16 mouse cellular contexts compared by ENCODE assay signal in genomic region chr7:136327281-136327680, GRCm38 (mm10).
A peak's percentile ranks its signal among the peaks of the same experiment; 100 is the strongest.
DNase-seq lines count a peak whose midpoint lies in the region; ATAC-seq lines count a peak whose summit lies in the region.
"Had no signal": no experiment of that assay in that cellular context is flagged by ENCODE, and none has a peak within 500 bp of the region (broad histone marks: within the 10 kb centered on the region; RNA-seq: fewer than 3 reads in every experiment).

No protein-coding gene starts in this region.

- H3K36me3 ChIP-seq in heart, embryonic 12.5 days: no peaks in the 10 kb centered on the region
- H3K36me3 ChIP-seq in forebrain, embryonic 12.5 days (replicated peaks): no peaks in the 10 kb centered on the region
- H3K36me3 ChIP-seq: embryonic facial prominence, embryonic 12.5 days; liver, embryonic 12.5 days had no signal

- no peak for ATAC-seq in heart, embryonic 12.5 days (ENCODE audit: insufficient number of reproducible peaks, low FRiP score)
- ATAC-seq in forebrain, embryonic 12.5 days (ENCODE audit: low FRiP score): no peak
- ATAC-seq: forebrain, embryonic 13.5 days; hindbrain, postnatal 0 days; liver, embryonic 12.5 days had no signal

- H3K27ac ChIP-seq in heart, embryonic 12.5 days (ENCODE audit: poor library complexity, severe bottlenecking): no peak overlapping the region
- no peak overlapping the region for H3K27ac ChIP-seq in forebrain, embryonic 12.5 days
- H3K27ac ChIP-seq: embryonic facial prominence, embryonic 12.5 days; forebrain, embryonic 13.5 days; hindbrain, postnatal 0 days; liver, embryonic 12.5 days had no signal

- no peaks in the 10 kb centered on the region for H3K27me3 ChIP-seq in heart, embryonic 12.5 days (replicated peaks)
- 0 out of 2 replicates have a peak, but pooled peaks cover 5% of the 10 kb centered on the region for H3K27me3 ChIP-seq in forebrain, embryonic 12.5 days
- H3K27me3 ChIP-seq: embryonic facial prominence, embryonic 12.5 days; liver, embryonic 12.5 days had no signal

- DNase-seq in heart, adult 18-20 months: peak; percentile 67
- peak; percentile 17 for DNase-seq in gastrocnemius, postnatal 25 days
- DNase-seq in heart, postnatal 36 days: peak; percentile 37 to 47
- peak; percentile 8 for DNase-seq in lung, postnatal 36 days
- DNase-seq in ovary, adult 18-20 months (ENCODE audit: low spot score): no peak
- DNase-seq: adrenal gland, adult 8-10 months; cerebellum, postnatal 25 days; kidney, adult 18-20 months; kidney, postnatal 14 days; layer of hippocampus, adult 9-11 months had no signal

- WGBS in heart, embryonic 12.5 days: 64% methylated on average over 4 of the region's 4 CpGs
- whole genome bisulfite sequencing in forebrain, embryonic 12.5 days: 90% methylated on average over 4 of the region's 4 CpGs

- H3K4me2 ChIP-seq in heart, embryonic 12.5 days: no peak overlapping the region
- no peak overlapping the region for H3K4me2 ChIP-seq in forebrain, embryonic 12.5 days
- H3K4me2 ChIP-seq: embryonic facial prominence, embryonic 12.5 days; forebrain, embryonic 13.5 days; liver, embryonic 12.5 days had no signal

- H3K9me3 ChIP-seq in heart, embryonic 12.5 days (replicated peaks): no peaks in the 10 kb centered on the region
- no peaks in the 10 kb centered on the region for H3K9me3 ChIP-seq in forebrain, embryonic 12.5 days
- H3K9me3 ChIP-seq: embryonic facial prominence, embryonic 12.5 days; forebrain, embryonic 13.5 days; liver, embryonic 12.5 days had no signal

- intact Hi-C loops in heart, postnatal 36 days (cut with DNase I): no loop called here

- H3K4me1 ChIP-seq in heart, embryonic 12.5 days (replicated peaks): peaks cover 4% of the 10 kb centered on the region; the same call in 1 of the 2 replicates
- no peaks in the 10 kb centered on the region; the same call in 1 of the 2 replicates for H3K4me1 ChIP-seq in forebrain, embryonic 12.5 days
- H3K4me1 ChIP-seq: embryonic facial prominence, embryonic 12.5 days; liver, embryonic 12.5 days had no signal

- H3K9ac ChIP-seq in heart, embryonic 12.5 days: no peak overlapping the region
- no peak overlapping the region for H3K9ac ChIP-seq in forebrain, embryonic 12.5 days
- H3K9ac ChIP-seq: embryonic facial prominence, embryonic 12.5 days; forebrain, embryonic 13.5 days; liver, embryonic 12.5 days had no signal

- H3K4me3 ChIP-seq in heart, embryonic 12.5 days: no peak overlapping the region
- no peak overlapping the region for H3K4me3 ChIP-seq in forebrain, embryonic 12.5 days (replicated peaks)
- H3K4me3 ChIP-seq: embryonic facial prominence, embryonic 12.5 days; forebrain, embryonic 13.5 days; liver, embryonic 12.5 days had no signal
